Mouse (Mus musculus) spleen, postnatal 4 days (tissue): ENCODE results near the gene Txndc11.

Source experiments
- DNase-seq, 2 experiments: peaks; one replicate each; pipeline ENCODE4 v3.0.0; 2022; ENCODE audit warnings: low spot score in 2 of 2

Gene Txndc11

DNA sequence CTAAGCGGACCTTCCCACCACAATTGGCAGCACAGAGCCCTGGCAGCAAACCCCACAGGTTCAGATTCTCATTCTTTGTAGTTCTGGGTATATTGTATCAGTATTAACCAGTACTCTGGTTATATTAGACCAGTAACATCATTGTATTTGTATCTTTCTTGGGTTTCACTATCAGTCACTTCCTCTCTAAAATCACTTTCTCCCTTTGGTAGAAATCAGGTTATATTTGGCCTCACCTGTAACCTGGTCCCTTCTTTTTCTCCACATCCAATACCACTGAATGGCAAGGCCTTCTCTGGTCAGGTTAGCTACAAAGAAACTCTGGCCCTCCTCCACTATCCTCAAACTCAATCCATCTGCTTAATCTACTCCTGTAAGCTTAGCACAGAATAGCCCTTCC, 29.5 kb downstream of the Txndc11 start:
- no peak for DNase-seq

- DNase-seq: no peak
Measured at GRCm38 (mm10) chr16:11097301-11097700, 37.1 kb downstream of the Txndc11 start.

- no peak for DNase-seq
Measured at GRCm38 (mm10) chr16:11093717-11094386, 40.6 kb downstream of the Txndc11 start.

DNA sequence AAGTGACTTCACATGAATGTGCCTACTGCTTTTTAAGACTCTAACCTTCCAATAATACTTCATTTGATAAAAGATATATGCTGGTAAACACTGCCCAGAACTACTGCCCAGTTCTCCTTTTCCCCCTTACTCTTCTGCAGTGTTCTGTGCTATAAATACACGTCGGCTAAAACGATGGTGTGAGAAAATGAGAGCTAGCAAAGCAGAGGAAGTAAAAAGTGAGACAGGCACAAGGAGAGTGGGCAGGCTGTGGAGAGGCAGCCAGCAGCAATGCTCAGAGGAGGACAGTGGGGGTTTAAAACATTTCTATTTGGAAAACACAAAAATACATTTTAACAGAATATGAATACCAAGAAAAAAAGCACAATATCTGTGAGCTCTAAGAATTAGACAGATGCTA, 41.9 kb downstream of the Txndc11 start:
- no peak for DNase-seq

DNA sequence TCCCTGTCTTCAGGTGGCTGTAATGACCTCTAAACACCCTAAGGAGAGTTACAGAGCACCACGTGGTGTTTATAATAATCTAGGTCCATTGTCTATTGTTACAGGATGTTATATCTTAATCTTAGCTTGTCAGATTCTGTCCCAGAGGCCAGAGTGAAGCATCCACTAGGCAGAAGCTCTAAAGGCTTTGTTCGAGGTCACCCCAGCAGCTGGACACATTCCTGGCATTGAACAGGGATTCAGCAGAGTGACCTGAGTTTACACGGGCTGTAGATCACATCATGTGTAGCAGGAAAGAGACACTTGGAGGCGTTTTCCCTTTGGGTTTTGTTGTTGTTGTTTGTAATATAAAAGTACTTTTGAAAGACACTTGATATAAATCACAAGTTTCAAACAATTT, 42.4 kb downstream of the Txndc11 start:
- DNase-seq: no peak

- no peak for DNase-seq
Measured at GRCm38 (mm10) chr16:11090836-11091570, 43.4 kb downstream of the Txndc11 start.

- no peak for DNase-seq
Measured at GRCm38 (mm10) chr16:11086856-11087588, 47.4 kb downstream of the Txndc11 start.

DNA sequence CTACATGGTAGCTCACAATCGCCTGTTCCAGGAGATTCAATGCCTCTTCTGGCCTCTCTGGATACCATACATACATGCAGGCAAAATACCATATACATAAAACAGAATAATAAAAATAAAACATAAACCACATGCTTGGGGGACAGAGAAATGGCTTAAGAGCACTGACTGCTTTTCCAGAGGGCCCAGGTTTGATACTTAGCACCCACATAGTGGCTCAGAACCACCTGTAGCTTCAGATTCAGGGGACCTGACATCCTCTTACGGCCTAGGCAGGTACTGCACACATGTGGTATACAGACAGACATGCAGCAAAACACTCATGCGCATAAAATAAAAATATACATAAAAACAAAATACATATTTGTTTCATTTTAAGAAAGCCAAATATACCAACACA, 48.2 kb downstream of the Txndc11 start:
- no peak for DNase-seq

GRCm38 (mm10) chr16:11084181-11084580, 50.3 kb downstream of the Txndc11 start:
- no peak for DNase-seq

DNA sequence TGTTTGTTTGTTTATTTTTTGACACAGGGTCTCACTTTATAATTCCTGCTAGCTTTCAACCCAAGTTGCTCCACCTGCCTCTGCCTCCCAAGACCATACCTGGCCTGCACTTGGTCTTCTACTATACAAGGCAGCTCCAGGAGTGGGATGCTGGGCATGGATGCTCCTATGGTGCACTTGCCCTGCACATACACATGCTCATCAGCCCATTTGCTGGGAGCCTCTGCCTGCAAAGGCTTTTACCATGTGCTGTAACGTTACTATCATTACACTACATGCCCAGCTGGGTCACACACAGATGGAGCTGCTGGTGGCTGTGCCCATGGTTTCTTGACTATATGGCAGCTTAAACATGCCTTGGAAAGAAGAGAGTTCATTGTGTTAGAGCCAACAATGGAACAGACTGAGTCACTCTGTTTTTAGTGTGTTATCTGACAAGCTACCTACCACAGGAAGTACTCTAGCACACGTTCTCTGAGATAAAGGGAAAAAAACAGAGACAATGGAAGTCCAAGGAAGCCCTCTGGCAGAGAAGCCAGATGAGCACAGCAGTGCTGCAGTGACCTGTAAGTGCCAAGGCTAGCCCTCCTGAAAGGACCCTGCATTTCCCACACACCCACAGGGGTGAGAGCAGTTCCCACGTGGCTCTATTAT, 56.1 kb downstream of the Txndc11 start:
- DNase-seq: peak in 1 of 2 experiments; percentile 59

GRCm38 (mm10) chr16:11077601-11078201, 56.7 kb downstream of the Txndc11 start:
- peak; percentile 51 to 65 for DNase-seq

DNA sequence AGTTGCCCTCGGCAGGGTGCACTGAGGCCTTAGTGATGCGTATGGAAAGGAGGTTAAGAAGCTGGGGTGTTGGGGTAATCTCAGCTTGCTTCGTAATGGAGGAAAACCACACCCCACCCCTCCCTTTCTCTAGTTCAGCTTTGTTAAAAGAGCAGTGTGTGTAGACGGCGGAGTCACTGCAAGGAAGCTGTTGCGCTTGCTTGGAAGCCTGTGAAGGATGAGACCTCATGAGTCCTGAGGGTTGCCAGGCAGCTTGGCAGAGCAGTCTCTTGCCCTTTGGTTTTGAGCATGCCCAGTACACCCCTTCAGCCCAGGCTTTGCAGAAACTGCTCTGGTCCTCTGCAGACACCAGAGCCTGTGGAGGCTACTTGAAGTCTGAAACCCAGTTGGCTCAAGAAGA, 61.4 kb downstream of the Txndc11 start:
- no peak for DNase-seq

DNA sequence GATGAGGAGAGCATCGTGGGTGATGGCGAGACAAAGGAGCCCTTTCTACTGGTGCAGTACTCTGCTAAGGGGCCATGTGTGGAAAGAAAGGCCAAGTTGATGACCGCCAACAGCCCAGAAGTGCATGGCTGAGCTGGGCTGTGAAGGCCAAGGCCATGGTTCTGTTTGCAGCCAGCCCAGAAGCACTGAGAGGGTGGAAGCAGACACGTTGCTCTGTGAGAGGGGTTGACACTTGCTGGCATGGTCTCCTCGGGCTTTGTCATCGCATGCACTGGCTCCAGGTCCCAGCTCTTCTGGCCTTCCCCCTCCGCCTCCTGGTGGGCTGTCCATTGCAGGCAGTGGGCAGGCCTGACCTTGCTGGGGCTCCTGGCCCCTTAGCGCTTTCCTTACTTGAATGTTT, 62.0 kb downstream of the Txndc11 start:
- DNase-seq: no peak

- no peak for DNase-seq
Measured at GRCm38 (mm10) chr16:11071887-11072286, 62.6 kb downstream of the Txndc11 start.

DNA sequence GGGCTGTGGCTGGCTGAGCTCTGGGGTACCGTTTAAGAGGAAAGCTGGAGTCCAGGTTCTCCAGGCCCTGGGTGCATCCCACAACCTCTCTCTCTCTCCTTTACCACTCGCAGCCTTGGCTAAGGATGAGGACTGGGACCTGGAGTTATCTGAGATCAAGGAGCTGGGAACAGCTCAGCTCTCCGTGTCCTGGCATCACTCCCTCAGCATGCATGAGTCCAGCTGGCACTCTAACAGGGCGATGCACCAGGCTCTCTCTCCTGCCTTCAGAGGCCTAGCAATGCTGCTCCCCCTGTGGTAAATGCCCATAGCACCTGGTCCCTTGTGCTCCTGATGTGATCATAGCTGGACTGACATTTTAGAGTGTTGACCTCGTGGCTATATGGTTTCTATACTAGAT, 63.3 kb downstream of the Txndc11 start:
- DNase-seq: no peak

DNA sequence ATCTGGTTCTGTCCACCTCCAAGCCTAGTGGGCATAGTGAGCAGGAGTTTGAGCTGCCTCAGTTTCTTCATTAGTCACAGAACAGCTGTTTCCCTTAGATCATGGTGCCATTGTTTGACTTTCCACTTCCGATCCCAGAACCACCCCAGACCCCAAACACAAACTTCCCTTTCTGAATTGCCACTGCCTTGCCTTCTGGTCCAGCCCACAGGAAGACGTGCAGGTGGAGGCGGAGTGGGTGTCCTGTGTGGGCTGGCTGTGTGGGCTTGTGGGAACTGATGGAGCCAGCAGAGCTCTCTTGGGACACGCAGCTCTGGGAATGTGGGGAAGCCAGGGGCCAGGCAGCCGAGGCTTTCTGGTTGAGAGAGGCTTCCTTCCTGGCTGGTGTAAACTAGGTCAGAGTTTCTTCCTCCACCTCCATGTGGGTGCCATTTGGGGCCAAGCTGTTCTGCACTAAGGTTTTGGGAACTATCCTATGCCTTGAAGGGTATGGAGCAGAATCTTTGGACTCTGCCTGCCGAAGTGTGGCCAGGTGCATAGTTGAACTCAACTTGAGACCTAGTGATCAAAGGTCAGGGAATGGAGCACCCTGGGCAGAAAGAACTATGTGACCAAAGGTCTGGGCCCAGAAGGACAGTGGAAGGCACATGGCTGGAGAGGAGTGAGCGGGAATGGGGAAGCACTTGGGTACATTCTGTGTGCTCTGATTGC, 64.6 kb downstream of the Txndc11 start:
- DNase-seq: no peak

DNA sequence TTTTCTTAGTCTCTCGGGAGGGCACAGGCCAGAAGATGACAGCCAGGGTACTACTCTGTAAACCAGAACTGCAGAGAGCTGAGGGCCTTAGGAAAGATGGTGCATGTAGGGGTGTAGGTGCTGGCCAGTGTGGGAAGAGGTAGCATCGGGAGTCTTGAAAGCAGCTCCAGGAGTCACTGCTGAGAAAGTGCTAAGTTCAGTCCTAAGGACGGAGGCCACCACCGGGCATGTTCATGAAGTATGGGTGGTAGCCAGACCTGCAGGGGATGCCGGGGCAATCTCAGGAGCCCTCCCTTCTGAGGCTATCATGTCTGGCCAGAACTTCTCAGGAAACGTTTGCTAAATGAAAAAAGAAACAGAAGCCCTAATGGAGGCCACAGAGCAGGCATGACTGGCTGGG, 65.2 kb downstream of the Txndc11 start:
- no peak for DNase-seq

GRCm38 (mm10) chr16:11068666-11069065, 65.8 kb downstream of the Txndc11 start:
- DNase-seq: no peak

DNA sequence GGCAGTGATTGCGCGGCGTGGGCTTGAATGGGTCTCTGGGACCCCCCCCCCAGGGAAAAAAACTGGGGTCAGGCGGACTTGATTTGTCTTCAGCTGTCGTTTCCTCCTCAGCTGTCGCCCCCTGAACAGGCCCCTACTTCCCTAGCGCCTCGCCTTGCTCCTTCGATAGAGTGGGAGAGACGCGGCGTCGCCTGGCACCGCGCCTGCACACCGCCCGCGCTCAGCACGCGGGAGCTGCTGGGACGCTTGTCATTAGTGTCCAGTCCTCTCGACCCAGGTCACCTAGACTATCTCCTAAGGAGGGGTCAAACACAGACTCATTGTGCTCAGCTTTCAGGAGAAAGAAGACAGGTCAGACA, 67.6 kb downstream of the Txndc11 start:
- no peak for DNase-seq

DNA sequence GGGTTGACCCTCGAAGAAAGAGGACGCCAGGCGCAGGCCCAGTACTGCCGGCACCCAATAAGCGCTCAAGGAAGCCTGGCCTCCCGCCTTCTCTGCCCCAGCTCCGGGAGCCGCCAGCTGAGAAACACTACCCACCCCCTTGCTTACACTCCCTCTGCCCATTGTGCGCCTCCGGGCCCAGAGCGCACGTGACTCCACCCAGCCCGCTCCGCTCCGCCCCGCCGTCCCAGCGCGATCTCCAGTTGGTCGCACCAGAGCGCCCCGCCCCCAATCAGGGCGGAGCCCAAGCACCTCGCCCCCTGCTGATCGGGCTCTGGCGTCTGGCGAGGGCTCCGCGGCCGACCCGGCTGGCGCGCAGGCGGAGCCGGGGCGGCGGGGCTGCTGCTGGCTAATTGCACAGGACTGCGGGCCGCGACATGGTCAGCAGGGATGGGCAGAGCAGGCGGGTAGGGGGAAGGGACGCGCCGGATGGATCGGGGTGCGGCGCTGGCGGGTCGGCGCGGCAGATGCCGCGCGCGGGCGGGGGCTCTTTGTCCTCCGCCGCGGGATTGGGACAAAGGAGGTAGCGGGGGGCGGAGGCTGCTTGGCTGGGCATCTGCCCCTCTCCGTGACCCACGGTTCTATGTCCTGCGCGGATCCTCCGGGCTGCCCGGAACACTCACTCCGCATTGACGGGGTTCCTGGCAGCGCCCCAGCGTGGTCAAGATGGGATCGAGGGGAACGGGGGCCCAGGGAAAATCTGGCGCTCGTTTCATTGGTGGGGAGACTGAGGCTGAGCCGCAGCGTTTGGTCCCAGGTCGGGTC, 68.2 kb downstream of the Txndc11 start, which contains the start of gene Litaf:
Gene Litaf, minus strand, starts transcription at position 129 of the 804 bp plus-strand sequence.
- DNase-seq: peak; percentile 93 to 96
